Mouse (Mus musculus): Measurements from ENCODE around the gene Fstl4.

DNA sequence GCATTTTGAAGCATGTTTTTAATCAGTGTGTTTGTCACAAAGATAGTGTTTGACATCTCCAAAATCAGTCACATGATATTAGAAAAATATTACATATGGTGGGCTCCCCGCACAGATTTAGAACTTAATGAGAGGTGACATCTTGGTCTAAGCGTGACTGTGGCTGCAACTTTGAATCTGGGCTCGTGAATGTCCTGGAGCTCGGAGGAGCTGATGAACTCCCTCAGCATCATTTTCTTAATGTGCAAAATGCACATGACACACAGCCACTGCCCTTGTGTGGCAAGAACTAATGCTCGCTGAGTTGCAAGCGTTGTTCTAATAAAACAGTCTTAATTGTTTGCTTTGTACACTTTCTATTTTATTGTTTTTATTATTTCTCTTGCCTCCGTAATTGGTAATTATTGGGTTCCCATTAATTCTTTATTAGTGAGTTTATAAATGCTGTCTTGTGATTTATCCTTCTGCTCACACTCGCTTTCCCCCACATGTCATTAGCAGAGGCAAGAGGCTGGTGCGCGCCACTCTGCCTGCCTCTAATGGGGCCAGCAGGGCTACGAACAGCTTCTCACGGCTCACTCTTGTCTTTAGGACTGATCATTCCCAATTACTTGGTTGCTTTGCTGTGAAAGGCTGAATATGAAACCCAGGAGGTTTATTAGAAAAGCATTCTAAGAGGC is 67.3 kb downstream of the Fstl4 start:
- TF ChIP-seq MYOG (IDR thresholded peaks at IDR 0.05; ENCODE audit: control insufficient read depth, extremely low read depth, insufficient read length) (no peak), CEBPB (IDR thresholded peaks at IDR 0.05; ENCODE audit: low read depth) (no peak), MAX (IDR thresholded peaks at IDR 0.05) (no peak), CTCF (IDR thresholded peaks at IDR 0.05; ENCODE audit: control insufficient read depth, insufficient read depth, insufficient read length) (no peak)
